Mouse (Mus musculus): ENCODE measurements around the gene Rps28.

The Rps28 gene

GRCm38 (mm10) chr17:33773871-33774572 lies 50.3 kb downstream of the Rps28 start:
- no peak for DNase-seq (ENCODE audit: low spot score in 2 of 2)

GRCm38 (mm10) chr17:33773426-33773825 lies 50.9 kb downstream of the Rps28 start:
- no peak for DNase-seq (ENCODE audit: low spot score in 2 of 2)

- no peak for DNase-seq (ENCODE audit: low spot score in 2 of 2)
Observed at GRCm38 (mm10) chr17:33771617-33772016, 52.7 kb downstream of the Rps28 start.
